Mouse (Mus musculus) monocyte, adult 5-6 weeks (primary cell): Measurements from ENCODE around the gene Sytl4. TPM values are rescaled to one million over a fixed set of nuclear protein-coding genes. Genes with fewer than 3 reads are reported as not detected.

Source experiments
- ATAC-seq: fragments of 153-309, 156-312 bp; replicated peaks from 2 replicates; pipeline ENCODE4 v1.8.0; 2017; ENCODE audit warnings: mild to moderate bottlenecking; ENCODE audit not compliant: low TSS enrichment, insufficient number of reproducible peaks, severe bottlenecking, poor library complexity, low FRiP score
- total RNA-seq: library from RNA; stranded (forward); fragments of 200-1000, 200-491, 200-594 nt; gene quantifications from 3 replicates; pipeline ENCODE4 v1.2.3, GENCODE M21; 2017

Gene Sytl4
- total RNA-seq, 1 experiment from 2014 or later, result 1.1 TPM

- ATAC-seq, result no peak
Observed at GRCm38 (mm10) chrX:133887308-133887707, 94.3 kb downstream of the Sytl4 start.

Other genes starting within 250 kb of the Sytl4 start
- gene Tnmd, start 130.8 kb downstream of the Sytl4 start, total RNA-seq, result not detected in 3 replicates
- 2.3 TPM in 1 of 3 replicates, not detected in the others for gene Tspan6, start 83.4 kb downstream of the Sytl4 start, total RNA-seq
- gene Srpx2, start 73.4 kb downstream of the Sytl4 start, total RNA-seq, result not detected in 3 replicates
- 25.1 to 39.4 TPM (median 28.4 TPM) in 3 replicates for gene Cstf2, start 77.4 kb upstream of the Sytl4 start, total RNA-seq
- 0.19 to 1.7 TPM (median 0.29 TPM) in 3 replicates for gene Xkrx, start 180.3 kb upstream of the Sytl4 start, total RNA-seq
- gene Arl13a, start 205.7 kb upstream of the Sytl4 start, total RNA-seq, result not detected in 3 replicates
- gene Nox1, start 240.1 kb upstream of the Sytl4 start, total RNA-seq, result 0.29 to 0.85 TPM in 2 of 3 replicates, not detected in the other